Mouse (Mus musculus) lung, postnatal 14 days (tissue): ENCODE measurements at regions not wholly inside any gene's neighbourhood (a gene's known extent, or its start where the extent isn't known, plus 50 kb on each side); places are given as distances from the start of the nearest gene placed in this dataset.

Experiments used
- DNase-seq: peaks from one replicate; pipeline ENCODE4 v3.0.0; 2021

- no peak for DNase-seq
Observed at GRCm38 (mm10) chr15:42311166-42311565, 2177.0 kb downstream of the 9330182O14Rik start.

DNA sequence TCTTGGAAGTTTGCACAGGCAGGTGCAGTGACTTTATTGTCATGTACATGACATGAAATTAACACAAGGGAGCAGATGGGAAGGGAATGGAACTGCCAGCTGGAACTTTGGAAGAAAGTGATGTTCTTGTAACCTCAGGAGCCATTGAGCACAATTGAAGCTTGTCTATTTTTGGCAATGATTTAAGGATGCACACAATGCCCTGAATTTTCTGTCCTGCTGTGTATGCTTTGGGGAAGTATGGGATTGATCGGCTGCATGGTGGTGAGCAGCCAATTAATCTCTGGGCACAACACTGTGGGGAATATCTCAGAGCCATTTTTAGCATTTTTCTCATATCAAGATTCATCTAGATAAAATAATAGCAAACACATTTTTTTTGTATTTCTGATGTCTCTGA, 2186.2 kb downstream of the 9330182O14Rik start:
- DNase-seq, result no peak

DNA sequence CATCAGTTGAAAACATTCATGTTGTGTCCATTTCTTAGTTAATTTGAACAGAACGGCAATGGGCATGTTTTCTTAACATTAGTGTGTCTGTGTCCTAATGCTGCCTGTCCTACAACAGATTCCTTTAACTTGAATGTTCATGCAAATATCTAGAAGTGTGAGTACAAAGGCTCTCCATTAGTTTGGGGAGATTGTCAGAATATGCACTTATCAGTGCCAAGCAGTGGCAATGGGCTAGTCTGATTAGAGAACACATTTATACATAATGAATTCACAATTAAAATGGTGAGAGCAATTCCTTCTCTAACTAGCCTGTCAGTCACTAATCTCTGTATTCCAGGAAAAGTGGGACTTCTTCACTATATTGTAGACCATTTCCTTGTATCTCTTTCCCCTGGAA, 2188.8 kb downstream of the 9330182O14Rik start:
- DNase-seq, result no peak

GRCm38 (mm10) chr15:42325221-42325620, 2191.1 kb downstream of the 9330182O14Rik start:
- no peak for DNase-seq

DNA sequence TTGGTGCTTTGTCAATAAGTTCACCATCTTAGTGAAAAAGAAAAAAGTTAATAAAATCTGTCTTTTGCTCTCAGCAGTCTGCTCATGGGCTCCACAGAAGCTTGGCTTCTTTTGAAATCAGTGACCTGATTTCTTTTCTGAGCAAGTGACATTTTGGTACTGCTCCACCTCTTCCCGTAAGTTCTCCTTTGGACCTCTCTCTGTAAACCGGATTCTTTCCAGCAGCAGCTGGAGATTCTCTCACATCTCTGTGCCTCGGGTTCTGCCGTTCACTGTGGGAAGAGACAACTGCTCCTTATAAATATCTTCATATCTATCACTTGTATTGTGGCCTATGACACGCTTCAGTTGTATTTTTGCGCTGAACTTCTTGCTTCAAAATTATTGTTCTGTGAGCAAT, 2194.4 kb downstream of the 9330182O14Rik start:
- DNase-seq, result no peak

DNA sequence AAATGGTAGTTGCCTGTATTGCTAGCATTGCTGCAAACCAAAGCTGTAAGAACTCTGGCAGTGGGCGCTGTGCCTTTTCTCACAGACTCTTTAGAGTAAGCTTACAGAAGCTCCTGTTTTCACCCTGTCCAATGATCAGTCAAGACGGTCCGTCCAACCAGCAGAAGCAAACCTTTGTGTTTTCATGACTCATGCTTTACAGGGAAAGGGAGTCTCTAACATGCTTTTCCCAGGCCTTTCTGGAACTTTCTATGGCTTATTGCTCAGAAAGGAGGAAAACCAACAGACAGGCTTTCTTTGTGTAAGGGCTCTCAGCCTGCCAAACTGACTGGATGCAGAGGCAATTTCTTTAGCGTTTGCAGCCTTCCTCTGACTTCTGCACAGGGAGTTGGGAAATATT, 2195.6 kb downstream of the 9330182O14Rik start:
- DNase-seq, result no peak

GRCm38 (mm10) chr15:42333642-42334041, 2199.5 kb downstream of the 9330182O14Rik start:
- no peak for DNase-seq

DNA sequence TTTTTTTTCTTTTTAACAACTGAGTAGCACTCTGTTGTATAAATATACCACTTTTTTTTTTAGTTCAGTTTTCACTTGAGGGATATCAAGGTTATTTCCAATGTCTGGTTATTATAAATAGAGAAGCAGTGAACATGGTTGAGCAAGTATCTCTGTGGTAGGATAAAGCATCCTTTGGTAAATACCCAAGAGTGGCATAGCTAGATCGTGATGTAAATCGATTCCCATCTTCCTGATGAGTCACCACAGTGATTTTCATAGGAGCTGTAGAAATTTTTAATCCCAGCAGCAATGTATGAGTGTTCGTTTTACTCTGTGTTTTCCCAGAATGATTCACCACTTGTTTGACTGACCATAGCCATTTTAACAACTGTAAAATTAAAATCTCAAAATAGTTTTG, 2212.0 kb downstream of the 9330182O14Rik start:
- no peak for DNase-seq

GRCm38 (mm10) chr15:42361871-42362270, 2227.7 kb downstream of the 9330182O14Rik start:
- no peak for DNase-seq

- no peak for DNase-seq
Observed at GRCm38 (mm10) chr15:42364979-42365378, 2230.8 kb downstream of the 9330182O14Rik start.

DNA sequence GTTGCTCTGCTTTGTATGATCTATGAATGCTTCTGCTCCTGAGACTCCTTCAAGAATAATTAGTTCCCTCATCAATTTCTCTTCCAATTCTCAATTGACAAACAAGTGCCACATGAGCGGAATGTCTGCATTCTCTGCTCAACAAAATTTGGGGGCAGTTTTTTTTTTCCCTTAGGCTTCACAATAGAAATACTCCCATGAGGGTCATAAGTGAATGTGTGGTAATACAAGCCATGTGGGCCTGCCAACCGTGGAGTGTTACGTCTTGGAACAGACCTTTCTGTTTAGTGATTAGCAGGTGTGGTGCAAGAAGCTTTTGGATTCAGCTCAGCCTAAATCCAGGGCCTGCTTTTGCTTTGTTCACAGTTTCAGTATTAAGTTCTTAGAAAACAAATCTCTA, 2232.6 kb downstream of the 9330182O14Rik start:
- no peak for DNase-seq

DNA sequence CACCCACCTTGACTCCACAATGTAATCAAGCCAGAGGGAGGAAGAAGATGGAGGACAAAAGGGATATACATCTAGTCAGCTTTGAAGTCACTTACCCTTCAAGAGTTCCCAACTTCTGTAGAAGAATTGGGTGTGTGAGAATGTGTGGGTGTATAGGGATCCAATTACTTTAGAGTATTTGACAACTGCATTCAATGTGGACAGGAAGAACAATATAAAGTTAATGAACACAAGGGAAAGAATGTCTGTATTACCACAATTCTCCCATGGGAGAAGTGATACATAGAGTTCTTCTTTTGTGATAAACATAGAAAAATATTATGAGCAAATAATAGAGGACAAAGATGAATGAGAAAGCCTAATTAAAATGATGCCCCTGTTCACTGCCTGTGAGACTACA, 2235.4 kb downstream of the 9330182O14Rik start:
- DNase-seq, result no peak

DNA sequence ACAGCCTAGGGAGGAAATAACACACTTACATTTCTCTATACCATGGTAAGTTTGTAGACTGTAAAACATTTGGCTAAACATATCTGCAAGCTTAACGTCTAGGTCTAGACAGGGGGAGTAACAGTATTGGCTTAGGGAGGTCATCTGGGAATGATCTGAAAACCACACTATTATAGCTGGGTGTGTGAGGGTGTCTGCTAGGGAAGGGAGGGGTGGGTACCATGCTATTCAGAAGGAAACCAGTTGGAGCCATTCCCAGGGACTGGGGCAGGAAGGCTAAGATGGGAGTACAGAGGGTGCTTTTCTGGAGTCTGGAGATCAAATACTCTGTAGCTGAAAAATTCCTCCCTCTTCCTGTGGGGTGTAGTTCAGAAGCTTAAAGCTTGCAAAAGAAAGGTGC, 2235.9 kb downstream of the 9330182O14Rik start:
- DNase-seq, result no peak

GRCm38 (mm10) chr15:42372704-42373286, 2238.6 kb downstream of the 9330182O14Rik start:
- DNase-seq, result no peak
